Mouse (Mus musculus) lung, adult 2 months (tissue): Measurements from ENCODE around the gene Zfp692. TPM values are rescaled to one million over a fixed set of nuclear protein-coding genes. Genes with fewer than 3 reads are reported as not detected.
"Not testable (repeated sequence)": the region's sequence is repeated elsewhere in the genome, so short reads cannot be mapped to it uniquely, and the experiment has no call there.

Experiments
- DNase-seq: peaks from one replicate; pipeline ENCODE4 v3.0.0; 2022
- H3K4me1 ChIP-seq: fragments of 200-500 bp; 2 replicates; pipeline ENCODE4 v1.6.1; 2011; ENCODE audit warnings: low read length; ENCODE audit not compliant: control insufficient read depth, insufficient read depth
- H3K4me3 ChIP-seq: fragments of 200-500 bp; replicated peaks from 2 replicates; pipeline ENCODE3; 2011; ENCODE audit warnings: low read depth, mild to moderate bottlenecking, control low read depth, low read length; ENCODE audit errors: extremely low read depth
- CTCF ChIP-seq: fragments of 200-500 bp; IDR thresholded peaks from 2 replicates; pipeline ENCODE4 v1.5.1; 2011; ENCODE audit warnings: mild to moderate bottlenecking, low read length, control low read depth; ENCODE audit not compliant: insufficient read depth
- POLR2A ChIP-seq: fragments of 200-500 bp; IDR thresholded peaks from 2 replicates; pipeline ENCODE4 v1.6.1; 2011; ENCODE audit warnings: low read depth, mild to moderate bottlenecking, control low read depth, low read length, borderline replicate concordance; ENCODE audit errors: extremely low read depth
- WGBS: fragments of 180-500 bp; shearing (Covaris S2); methylation state at CpG from one replicate; pipeline ENCODE4 v1.1.7; 2018; 5-methylcytosine and 5-hydroxymethylcytosine counted together
- polyA plus RNA-seq: library from polyadenylated mRNA; depleted of rRNA; stranded (reverse); fragments of >200 nt; gene quantifications from 2 replicates; pipeline ENCODE4 v1.2.3, GENCODE M21; 2012

The Zfp692 gene
- polyA plus RNA-seq, 1 experiment = 24.1 TPM

DNA sequence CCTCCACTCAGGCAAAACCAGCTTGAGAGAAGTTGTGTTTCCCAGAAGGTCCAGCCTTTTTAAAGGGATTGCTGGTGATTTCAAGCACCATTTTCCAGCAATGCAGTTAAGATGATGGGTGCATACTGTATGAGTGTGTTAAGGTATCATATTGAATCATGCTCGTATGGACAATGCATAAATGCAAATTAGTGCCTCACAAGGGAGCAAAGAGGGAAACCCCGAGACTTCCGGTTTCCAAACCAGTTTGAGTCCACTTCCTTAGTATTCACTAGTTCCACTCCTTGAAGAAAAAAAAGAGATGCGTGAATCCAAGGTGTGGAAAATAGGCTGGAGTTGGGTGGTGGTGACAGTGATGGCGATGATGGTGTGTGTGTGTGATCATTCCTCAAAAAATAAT is 24.4 kb upstream of the Zfp692 start:
- 72% methylated on average over 5 of the region's 5 CpGs for WGBS
- no peak for DNase-seq
- Histone ChIP-seq H3K4me3 (no peak overlapping the region), H3K4me1 (no peaks in the 10 kb centered on the region)
- TF ChIP-seq POLR2A (no peak), CTCF (no peak)

GRCm38 (mm10) chr11:58289992-58290682 is 16.7 kb upstream of the Zfp692 start:
- Histone ChIP-seq H3K4me1 (no peaks in the 10 kb centered on the region), H3K4me3 (no peak overlapping the region)
- 54% methylated on average over 9 of the region's 9 CpGs for WGBS
- no peak for TF ChIP-seq POLR2A
- no peak for TF ChIP-seq CTCF
- DNase-seq = no peak

DNA sequence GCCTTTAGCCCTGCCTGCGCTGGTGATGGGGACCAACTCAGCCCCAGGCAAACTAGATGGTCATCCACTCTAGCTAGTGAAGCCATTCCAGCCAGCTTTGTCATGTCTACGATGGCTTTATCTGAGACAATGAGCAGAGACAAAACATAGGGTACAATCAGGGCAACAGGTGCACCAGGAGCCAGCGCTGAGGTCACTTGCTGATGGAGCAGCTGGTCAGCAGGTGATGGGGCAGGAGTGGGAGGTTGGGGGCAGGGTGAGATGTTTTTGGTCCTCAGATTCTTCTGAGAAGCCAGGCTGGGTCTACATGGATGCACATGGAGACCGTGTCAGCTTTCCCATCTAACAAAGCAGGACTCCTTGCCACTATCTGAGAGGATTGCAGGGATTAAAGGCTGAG is 16.1 kb upstream of the Zfp692 start:
- Histone ChIP-seq H3K4me3 (no peak overlapping the region), H3K4me1 (no peaks in the 10 kb centered on the region)
- 78% methylated on average over 4 of the region's 4 CpGs for WGBS
- TF ChIP-seq POLR2A = no peak
- no peak for TF ChIP-seq CTCF
- no peak for DNase-seq

DNA sequence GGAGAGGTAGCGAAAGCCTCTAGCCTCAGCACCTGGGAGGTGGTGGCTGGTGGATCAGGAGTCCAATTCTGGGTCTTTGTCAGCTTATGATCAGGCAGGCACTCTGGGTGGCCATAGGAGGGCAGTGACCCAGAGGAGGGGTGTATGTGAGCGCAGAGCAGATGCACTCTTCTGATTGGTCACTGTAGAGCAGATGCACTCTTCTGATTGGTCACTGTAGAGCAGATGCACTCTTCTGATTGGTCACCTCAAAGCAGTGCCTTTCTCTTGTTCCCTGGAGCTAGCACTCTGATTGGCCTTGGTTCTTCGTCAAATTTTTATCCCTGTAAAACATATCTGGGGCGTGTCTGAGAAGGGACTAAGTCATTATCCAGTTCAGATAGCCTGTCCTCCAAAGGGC is 14.1 kb upstream of the Zfp692 start:
- no peak for TF ChIP-seq POLR2A
- no peak for TF ChIP-seq CTCF
- WGBS = 42% methylated on average over 4 of the region's 4 CpGs

GRCm38 (mm10) chr11:58297396-58297795 is 9.5 kb upstream of the Zfp692 start:
- TF ChIP-seq POLR2A (no peak), CTCF (no peak)
- Histone ChIP-seq H3K4me1 (peaks cover 5% of the 10 kb centered on the region), H3K4me3 (no peak overlapping the region)
- 83% methylated on average over 6 of the region's 6 CpGs for WGBS
- DNase-seq = no peak

More for the DNA sequence above, 14.1 kb upstream of the Zfp692 start:
- Histone ChIP-seq H3K4me3 (no peak overlapping the region), H3K4me1 (no peaks in the 10 kb centered on the region)
- no peak for DNase-seq

GRCm38 (mm10) chr11:58301057-58301456 is 5.8 kb upstream of the Zfp692 start:
- no peak for TF ChIP-seq POLR2A
- peak; percentile 69 for TF ChIP-seq CTCF
- peaks cover 5% of the 10 kb centered on the region for H3K4me1 ChIP-seq
- H3K4me3 ChIP-seq = peak overlapping the region; percentile 62
- peak; percentile 75 for DNase-seq
- WGBS = 14% methylated on average over 13 of the region's 13 CpGs

DNA sequence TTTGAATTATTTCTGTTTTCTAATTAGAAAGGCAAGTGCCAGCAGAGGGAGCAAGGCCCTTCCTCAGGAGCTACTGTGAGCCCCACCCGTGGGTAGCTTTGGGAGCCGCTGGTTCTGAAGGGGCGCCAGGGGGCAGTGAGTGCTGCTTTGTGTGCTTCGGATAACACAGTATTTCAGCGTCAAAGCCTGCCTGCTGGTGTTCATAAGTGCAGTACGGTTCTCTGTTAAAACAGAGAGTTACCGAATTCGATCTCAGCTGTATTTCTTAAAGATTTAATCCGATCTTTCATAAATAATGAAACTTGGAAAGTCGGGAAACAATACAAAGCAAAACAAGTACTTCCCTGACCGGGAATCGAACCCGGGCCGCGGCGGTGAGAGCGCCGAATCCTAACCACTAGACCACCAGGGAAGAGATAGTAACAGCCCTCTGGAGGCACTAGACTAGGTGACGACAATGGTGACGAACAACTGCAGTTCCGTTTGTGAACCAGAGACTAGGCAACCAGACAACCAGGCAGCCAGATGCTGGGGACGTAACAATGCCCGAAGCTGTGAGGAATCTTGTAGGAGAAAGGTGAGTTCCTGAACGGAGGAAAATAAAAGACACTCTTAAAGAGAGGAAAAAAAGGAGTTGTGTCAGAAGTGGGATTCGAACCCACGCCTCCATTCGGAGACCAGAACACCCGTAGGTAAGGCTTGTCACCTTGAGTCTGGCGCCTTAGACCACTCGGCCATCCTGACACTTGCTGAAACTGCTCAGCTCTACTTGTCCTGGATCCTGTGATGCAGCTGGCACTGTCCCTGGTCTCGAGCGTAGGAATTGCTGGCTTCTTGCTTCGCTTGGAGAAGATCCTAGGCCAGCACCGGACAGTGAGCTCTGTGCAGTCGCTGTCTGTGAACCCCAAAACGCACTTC is 4.8 kb upstream of the Zfp692 start:
- H3K4me1 ChIP-seq = peaks cover 5% of the 10 kb centered on the region
- under 1% methylated on average over 36 of the region's 36 CpGs for WGBS
- peak; percentile 69 for TF ChIP-seq CTCF
- TF ChIP-seq POLR2A = peak; percentile 46; the same call in 1 of the 2 replicates
- peak; percentile 99 for DNase-seq
- H3K4me3 ChIP-seq = peak overlapping the region; percentile 75

- WGBS = 2% methylated on average over 26 of the region's 26 CpGs
- no peak for DNase-seq
- H3K4me1 ChIP-seq = peaks cover 8% of the 10 kb centered on the region
- peak overlapping the region; percentile 75 for H3K4me3 ChIP-seq
- TF ChIP-seq POLR2A (no peak), CTCF (no peak)
Measured at GRCm38 (mm10) chr11:58302774-58303445, 4.0 kb upstream of the Zfp692 start.

- no peak for DNase-seq
- TF ChIP-seq POLR2A (no peak), CTCF (no peak)
- H3K4me1 ChIP-seq = peaks cover 8% of the 10 kb centered on the region
- 33% methylated on average over 7 of the region's 7 CpGs for WGBS
- no peak overlapping the region for H3K4me3 ChIP-seq
Measured at GRCm38 (mm10) chr11:58303594-58303993, 3.3 kb upstream of the Zfp692 start.

DNA sequence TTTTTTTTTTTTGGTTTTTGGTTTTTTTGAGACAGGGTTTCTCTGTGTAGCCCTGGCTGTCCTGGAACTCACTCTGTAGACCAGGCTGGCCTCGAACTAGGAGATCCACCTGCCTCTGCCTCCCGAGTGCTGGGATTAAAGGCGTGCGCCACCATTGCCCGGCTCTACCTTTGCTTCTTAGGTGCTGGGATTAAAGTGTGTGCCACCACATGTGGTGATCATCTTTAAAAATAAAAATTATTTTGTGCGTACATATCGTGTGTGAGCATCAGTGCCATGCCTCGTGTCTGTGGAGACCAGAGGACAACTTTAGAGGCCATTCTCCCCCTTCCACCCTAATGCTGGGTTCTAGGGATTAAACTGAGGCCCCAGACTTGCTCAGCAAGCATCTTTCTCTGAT is 1.6 kb upstream of the Zfp692 start:
- WGBS = 95% methylated on average over 8 of the region's 8 CpGs

More for the DNA sequence above, 1.6 kb upstream of the Zfp692 start:
- not testable (repeated sequence) for DNase-seq, H3K4me1 ChIP-seq, H3K4me3 ChIP-seq
